Mouse (Mus musculus) kidney, adult 2 months (tissue): ENCODE measurements around the gene Aspscr1. TPM values are rescaled to one million over a fixed set of nuclear protein-coding genes. Genes with fewer than 3 reads are reported as not detected.

Experiments
- DNase-seq: peaks from one replicate; pipeline ENCODE4 v3.0.0; 2021
- H3K27ac ChIP-seq: fragments of 200-500 bp; 2 replicates; pipeline ENCODE4 v1.5.1; 2012; ENCODE audit warnings: low read depth, low read length, control low read depth, inconsistent platforms; ENCODE audit not compliant: insufficient read depth
- H3K27me3 ChIP-seq: fragments of 200-500 bp; replicated peaks from 2 replicates; pipeline ENCODE4 v1.6.1; 2012; ENCODE audit warnings: mild to moderate bottlenecking, moderate library complexity, low read length, inconsistent platforms; ENCODE audit not compliant: control insufficient read depth, insufficient read depth
- H3K36me3 ChIP-seq: fragments of 200-500 bp; 2 replicates; pipeline ENCODE4 v1.6.1; 2012; ENCODE audit warnings: mild to moderate bottlenecking, moderate library complexity, low read length, inconsistent platforms; ENCODE audit not compliant: control insufficient read depth, insufficient read depth
- H3K4me1 ChIP-seq: fragments of 200-500 bp; 2 replicates; pipeline ENCODE4 v1.6.1; 2011; ENCODE audit warnings: low read length; ENCODE audit not compliant: control insufficient read depth, insufficient read depth
- H3K4me3 ChIP-seq: fragments of 200-500 bp; 2 replicates; pipeline ENCODE4 v1.5.1; 2011; ENCODE audit warnings: mild to moderate bottlenecking, low read depth, low read length, control low read depth; ENCODE audit not compliant: insufficient read depth
- CTCF ChIP-seq: fragments of 200-500 bp; conservative IDR thresholded peaks from 2 replicates; pipeline ENCODE4 v1.5.1; 2011; ENCODE audit warnings: low read depth, mild to moderate bottlenecking, control low read depth, low read length, moderate library complexity, mixed read lengths; ENCODE audit not compliant: insufficient read depth, insufficient read length
- POLR2A ChIP-seq: fragments of 200-500 bp; IDR thresholded peaks from one replicate; pipeline ENCODE4 v1.6.1; 2011; ENCODE audit warnings: low read depth, low read length, control low read depth
- WGBS: fragments of 180-500 bp; shearing (Covaris S2); methylation state at CpG from one replicate; pipeline ENCODE4 v1.1.7; 2018; 5-methylcytosine and 5-hydroxymethylcytosine counted together
- polyA plus RNA-seq: library from polyadenylated mRNA; depleted of rRNA; stranded (reverse); fragments of >200 nt; gene quantifications from 2 replicates; pipeline ENCODE4 v1.2.3, GENCODE M21; 2012

Gene Aspscr1
- polyA plus RNA-seq, 1 experiment = 105 TPM

- Histone ChIP-seq H3K27ac (no peak overlapping the region), H3K36me3 (no peaks in the 10 kb centered on the region), H3K4me3 (peak overlapping the region; percentile 61), H3K4me1 (peaks cover 10% of the 10 kb centered on the region; the same call in 1 of the 2 replicates), H3K27me3 (no peaks in the 10 kb centered on the region)
- DNase-seq = peak; percentile 53
- 3% methylated on average over 49 of the region's 50 CpGs for WGBS
- TF ChIP-seq CTCF (no peak), POLR2A (no peak)
Measured at GRCm38 (mm10) chr11:120659509-120660300, 13.1 kb upstream of the Aspscr1 start.

- no peak overlapping the region for H3K27ac ChIP-seq
- TF ChIP-seq CTCF (0 out of 2 replicates have a peak, but pooled peaks have one; percentile 16), POLR2A (no peak)
- H3K27me3 ChIP-seq = no peaks in the 10 kb centered on the region
- peak overlapping the region; percentile 61 for H3K4me3 ChIP-seq
- under 1% methylated on average over 95 of the region's 95 CpGs for WGBS
- no peaks in the 10 kb centered on the region for H3K36me3 ChIP-seq
- DNase-seq = peak; percentile 70
- H3K4me1 ChIP-seq = peaks cover 10% of the 10 kb centered on the region; the same call in 1 of the 2 replicates
Measured at GRCm38 (mm10) chr11:120660301-120661075, 12.3 kb upstream of the Aspscr1 start.

- Histone ChIP-seq H3K36me3 (no peaks in the 10 kb centered on the region), H3K4me3 (peak within 1 kb of the TSS; percentile 61), H3K27me3 (no peaks in the 10 kb centered on the region), H3K4me1 (peaks cover 10% of the 10 kb centered on the region; the same call in 1 of the 2 replicates), H3K27ac (no peak within 1 kb of the TSS)
- 2% methylated on average over 35 of the region's 35 CpGs for WGBS
- DNase-seq = no peak
- no peak for TF ChIP-seq POLR2A
- no peak for TF ChIP-seq CTCF
Measured at GRCm38 (mm10) chr11:120661076-120661460, 11.7 kb upstream of the Aspscr1 start, which contains the start of gene Notum. TSS of gene Notum (minus strand) at chr11:120661175.

- H3K27me3 ChIP-seq = no peaks in the 10 kb centered on the region
- peaks cover 7% of the 10 kb centered on the region; the same call in 1 of the 2 replicates for H3K4me1 ChIP-seq
- 62% methylated on average over 6 of the region's 6 CpGs for WGBS
- DNase-seq = no peak
- H3K4me3 ChIP-seq = no peak overlapping the region
- TF ChIP-seq CTCF (no peak), POLR2A (no peak)
- no peak overlapping the region for H3K27ac ChIP-seq
- no peaks in the 10 kb centered on the region for H3K36me3 ChIP-seq
Measured at GRCm38 (mm10) chr11:120662759-120663158, 10.0 kb upstream of the Aspscr1 start.

GRCm38 (mm10) chr11:120663714-120664113 lies 9.1 kb upstream of the Aspscr1 start:
- WGBS = 97% methylated on average over 5 of the region's 5 CpGs
- peaks cover 7% of the 10 kb centered on the region; the same call in 1 of the 2 replicates for H3K4me1 ChIP-seq
- H3K4me3 ChIP-seq = no peak overlapping the region
- no peaks in the 10 kb centered on the region for H3K36me3 ChIP-seq
- DNase-seq = no peak
- H3K27ac ChIP-seq = no peak overlapping the region
- no peak for TF ChIP-seq CTCF
- no peak for TF ChIP-seq POLR2A
- no peaks in the 10 kb centered on the region for H3K27me3 ChIP-seq

GRCm38 (mm10) chr11:120665406-120665805 lies 7.4 kb upstream of the Aspscr1 start:
- Histone ChIP-seq H3K4me3 (no peak overlapping the region), H3K4me1 (no peaks in the 10 kb centered on the region; the same call in 1 of the 2 replicates), H3K27ac (no peak overlapping the region), H3K27me3 (no peaks in the 10 kb centered on the region), H3K36me3 (no peaks in the 10 kb centered on the region)
- 93% methylated on average over 3 of the region's 3 CpGs for WGBS
- no peak for DNase-seq
- TF ChIP-seq CTCF (no peak), POLR2A (no peak)

GRCm38 (mm10) chr11:120666617-120667016 lies 6.2 kb upstream of the Aspscr1 start:
- no peak for DNase-seq
- Histone ChIP-seq H3K36me3 (no peaks in the 10 kb centered on the region), H3K4me1 (no peaks in the 10 kb centered on the region), H3K27ac (no peak overlapping the region), H3K27me3 (no peaks in the 10 kb centered on the region), H3K4me3 (no peak overlapping the region)
- 26% methylated on average over 3 of the region's 3 CpGs for WGBS
- TF ChIP-seq CTCF (no peak), POLR2A (no peak)
